Mouse (Mus musculus) kidney, adult 2 months (tissue): ENCODE data around the gene Fam171b. TPM values are rescaled to one million over a fixed set of nuclear protein-coding genes. Genes with fewer than 3 reads are reported as not detected.

Source experiments
- DNase-seq: peaks from one replicate; pipeline ENCODE4 v3.0.0; 2021
- H3K27ac ChIP-seq: fragments of 200-500 bp; 2 replicates; pipeline ENCODE4 v1.5.1; 2012; ENCODE audit warnings: low read depth, low read length, control low read depth, inconsistent platforms; ENCODE audit not compliant: insufficient read depth
- H3K27me3 ChIP-seq: fragments of 200-500 bp; replicated peaks from 2 replicates; pipeline ENCODE4 v1.6.1; 2012; ENCODE audit warnings: mild to moderate bottlenecking, moderate library complexity, low read length, inconsistent platforms; ENCODE audit not compliant: control insufficient read depth, insufficient read depth
- H3K36me3 ChIP-seq: fragments of 200-500 bp; 2 replicates; pipeline ENCODE4 v1.6.1; 2012; ENCODE audit warnings: mild to moderate bottlenecking, moderate library complexity, low read length, inconsistent platforms; ENCODE audit not compliant: control insufficient read depth, insufficient read depth
- H3K4me1 ChIP-seq: fragments of 200-500 bp; 2 replicates; pipeline ENCODE4 v1.6.1; 2011; ENCODE audit warnings: low read length; ENCODE audit not compliant: control insufficient read depth, insufficient read depth
- H3K4me3 ChIP-seq: fragments of 200-500 bp; 2 replicates; pipeline ENCODE4 v1.5.1; 2011; ENCODE audit warnings: mild to moderate bottlenecking, low read depth, low read length, control low read depth; ENCODE audit not compliant: insufficient read depth
- CTCF ChIP-seq: fragments of 200-500 bp; conservative IDR thresholded peaks from 2 replicates; pipeline ENCODE4 v1.5.1; 2011; ENCODE audit warnings: low read depth, mild to moderate bottlenecking, control low read depth, low read length, moderate library complexity, mixed read lengths; ENCODE audit not compliant: insufficient read depth, insufficient read length
- POLR2A ChIP-seq: fragments of 200-500 bp; IDR thresholded peaks from one replicate; pipeline ENCODE4 v1.6.1; 2011; ENCODE audit warnings: low read depth, low read length, control low read depth
- WGBS: fragments of 180-500 bp; shearing (Covaris S2); methylation state at CpG from one replicate; pipeline ENCODE4 v1.1.7; 2018; 5-methylcytosine and 5-hydroxymethylcytosine counted together
- polyA plus RNA-seq: library from polyadenylated mRNA; depleted of rRNA; stranded (reverse); fragments of >200 nt; gene quantifications from 2 replicates; pipeline ENCODE4 v1.2.3, GENCODE M21; 2012

Gene Fam171b
- polyA plus RNA-seq, 1 experiment, result 0.17 TPM

DNA sequence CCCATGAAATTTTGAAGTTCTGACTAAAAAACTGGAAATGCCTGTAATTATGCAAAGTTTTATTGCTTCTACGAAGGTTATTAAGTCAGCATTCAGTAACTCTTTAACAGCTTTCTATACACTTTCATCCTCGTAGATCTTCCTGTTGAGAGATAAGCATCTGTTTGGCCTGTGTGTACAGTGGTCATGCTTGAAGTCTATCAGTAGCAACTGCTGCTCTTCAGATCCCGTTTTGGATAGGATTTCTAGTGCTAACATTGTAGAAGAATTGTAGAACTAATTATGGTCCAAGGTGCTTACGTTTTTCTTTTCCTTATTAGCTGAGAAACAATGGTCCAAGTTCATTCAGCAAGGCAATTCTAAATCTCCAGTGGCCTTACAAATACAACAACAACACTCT is 16.7 kb upstream of the Fam171b start:
- Histone ChIP-seq H3K4me1 (no peaks in the 10 kb centered on the region), H3K27me3 (no peaks in the 10 kb centered on the region), H3K27ac (no peak overlapping the region), H3K36me3 (peaks cover 13% of the 10 kb centered on the region), H3K4me3 (no peak overlapping the region)
- 66% methylated on average over 4 of the region's 4 CpGs for WGBS
- TF ChIP-seq POLR2A (no peak), CTCF (no peak)
- no peak for DNase-seq

DNA sequence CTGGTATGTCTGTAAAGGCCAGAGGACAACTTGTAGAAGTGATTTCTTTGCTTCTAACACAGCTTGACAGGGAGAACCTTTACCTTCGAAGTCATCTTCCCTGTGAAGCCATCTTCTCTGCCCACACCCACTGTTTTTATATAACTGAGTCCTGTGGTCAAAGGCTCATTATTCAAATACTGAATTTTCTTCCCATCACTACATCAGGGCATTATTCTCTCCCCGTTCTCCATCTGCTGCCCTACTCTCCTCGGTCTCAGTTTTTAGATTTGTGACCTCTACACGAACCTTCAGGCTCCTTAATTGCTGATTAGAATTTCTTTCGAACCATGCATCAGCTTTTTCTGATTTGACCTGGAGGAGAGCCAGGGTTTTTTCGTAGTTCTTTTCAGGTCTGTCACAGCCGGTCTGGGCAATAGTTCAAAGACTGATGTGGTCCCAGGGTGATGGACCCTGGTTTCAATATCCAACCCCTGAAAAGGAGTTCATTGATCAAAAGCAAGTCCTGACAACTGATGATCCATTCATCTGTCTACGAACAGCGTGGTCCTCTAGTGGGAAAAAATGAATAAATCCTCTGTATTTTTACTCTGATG is 14.4 kb upstream of the Fam171b start:
- no peak for DNase-seq
- 75% methylated on average over 9 of the region's 9 CpGs for WGBS
- no peak for TF ChIP-seq CTCF
- TF ChIP-seq POLR2A, result no peak
- Histone ChIP-seq H3K4me1 (no peaks in the 10 kb centered on the region), H3K27ac (no peak overlapping the region), H3K27me3 (no peaks in the 10 kb centered on the region), H3K4me3 (no peak overlapping the region), H3K36me3 (peaks cover 15% of the 10 kb centered on the region)

DNA sequence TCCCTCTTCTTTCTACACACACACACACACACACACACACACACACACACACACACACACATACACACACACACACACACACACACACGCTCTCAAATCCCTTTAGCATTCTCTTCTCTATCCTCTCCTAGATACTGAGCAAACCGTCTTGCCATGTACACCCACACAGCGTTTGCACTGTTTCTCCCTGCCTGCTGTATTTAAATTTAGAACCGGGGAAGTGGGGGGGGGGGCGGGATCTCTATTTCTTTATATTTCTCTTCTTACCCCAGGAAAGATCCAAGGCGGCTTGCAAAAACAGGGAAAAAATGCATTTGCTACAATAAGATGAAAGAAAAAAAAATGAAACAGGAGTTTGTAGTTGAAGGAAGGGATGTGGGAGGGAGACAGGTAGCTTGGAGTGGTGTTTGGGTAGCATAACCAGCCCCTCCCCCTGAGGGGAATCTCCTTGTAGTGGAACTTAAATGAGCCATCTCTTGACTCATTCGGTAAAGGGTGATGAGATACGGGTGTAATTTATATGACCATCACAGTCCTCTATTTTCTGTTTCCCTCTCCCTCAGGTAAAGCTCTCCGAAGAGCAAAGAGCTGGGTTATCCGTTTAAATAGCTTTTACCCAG is 947 bp downstream of the Fam171b start:
- DNase-seq, result no peak
- TF ChIP-seq POLR2A (no peak), CTCF (no peak)
- H3K27ac ChIP-seq, result no peak overlapping the region
- no peak overlapping the region for H3K4me3 ChIP-seq
- no peaks in the 10 kb centered on the region for H3K36me3 ChIP-seq
- no peaks in the 10 kb centered on the region for H3K4me1 ChIP-seq
- WGBS, result 14% methylated on average over 10 of the region's 10 CpGs
- H3K27me3 ChIP-seq, result no peaks in the 10 kb centered on the region; the same call in 1 of the 2 replicates

DNA sequence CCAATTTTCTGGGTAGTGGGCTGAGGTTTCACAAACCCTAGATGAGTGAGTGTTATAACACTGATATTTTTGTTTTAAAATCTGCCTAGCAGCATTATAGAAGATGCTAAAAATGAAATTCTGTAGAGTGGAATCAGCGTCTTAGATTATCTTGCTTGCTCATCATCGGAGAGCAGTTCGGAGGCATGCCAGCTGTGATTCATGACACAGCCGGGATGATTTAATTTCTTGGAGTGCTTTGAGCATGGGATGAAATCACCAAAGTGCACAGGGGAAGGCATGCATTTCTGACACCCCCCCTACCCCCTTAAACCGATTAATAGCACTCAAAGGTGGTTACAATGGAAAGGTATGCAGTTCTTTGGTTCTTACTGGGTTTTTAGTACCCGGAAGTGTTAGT is 1.6 kb downstream of the Fam171b start:
- TF ChIP-seq POLR2A (no peak), CTCF (no peak)
- Histone ChIP-seq H3K27me3 (no peaks in the 10 kb centered on the region; the same call in 1 of the 2 replicates), H3K27ac (no peak overlapping the region), H3K4me1 (no peaks in the 10 kb centered on the region), H3K36me3 (no peaks in the 10 kb centered on the region), H3K4me3 (no peak overlapping the region)
- 28% methylated on average over 6 of the region's 6 CpGs for WGBS
- DNase-seq, result no peak

DNA sequence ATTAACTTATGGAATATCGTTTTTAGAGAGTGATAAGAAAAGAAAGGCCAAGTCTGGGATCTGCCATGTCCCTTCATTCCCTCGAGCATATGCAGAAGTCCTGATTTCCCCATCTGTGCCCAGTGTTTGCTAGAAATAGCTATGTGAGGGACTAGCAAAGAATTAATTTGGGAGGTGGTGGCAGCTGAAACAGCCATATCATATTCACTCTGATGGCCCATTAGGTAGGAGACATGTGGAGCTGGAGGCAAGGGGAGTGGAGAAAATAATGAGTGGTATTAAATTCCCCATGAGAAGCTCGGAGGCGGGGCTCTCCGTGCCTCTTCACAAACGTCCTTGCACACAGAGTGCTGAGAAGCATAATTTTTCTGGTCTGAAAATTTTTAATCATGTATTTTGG is 3.7 kb downstream of the Fam171b start:
- no peaks in the 10 kb centered on the region for H3K36me3 ChIP-seq
- H3K4me3 ChIP-seq, result no peak overlapping the region
- no peak for TF ChIP-seq CTCF
- no peak for TF ChIP-seq POLR2A
- no peaks in the 10 kb centered on the region for H3K4me1 ChIP-seq
- H3K27me3 ChIP-seq, result no peaks in the 10 kb centered on the region; the same call in 1 of the 2 replicates
- no peak overlapping the region for H3K27ac ChIP-seq
- WGBS, result 50% methylated on average over 6 of the region's 6 CpGs
- DNase-seq, result no peak

DNA sequence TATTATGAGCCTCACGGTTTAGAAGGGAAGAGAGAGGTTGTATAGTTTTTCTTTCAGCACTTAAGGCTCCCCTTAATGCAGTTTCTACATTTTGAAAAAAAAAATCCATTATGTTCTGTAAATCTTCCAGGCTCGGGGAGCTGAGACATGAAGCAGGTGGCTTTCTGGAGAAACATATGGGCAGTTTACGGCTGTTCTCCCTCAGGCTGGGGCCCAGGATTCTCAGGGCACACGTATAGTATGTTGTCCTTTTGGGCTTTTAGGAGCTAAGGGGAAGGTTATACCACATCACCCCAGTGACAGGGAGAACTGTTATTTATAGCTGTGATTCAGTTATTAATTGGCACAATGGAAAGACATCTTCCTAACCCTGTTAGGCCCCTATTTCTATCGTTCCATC is 12.7 kb downstream of the Fam171b start:
- 54% methylated on average over 5 of the region's 5 CpGs for WGBS
- DNase-seq, result no peak
- TF ChIP-seq CTCF (no peak), POLR2A (no peak)
- Histone ChIP-seq H3K4me1 (no peaks in the 10 kb centered on the region), H3K36me3 (no peaks in the 10 kb centered on the region), H3K27ac (no peak overlapping the region), H3K4me3 (no peak overlapping the region), H3K27me3 (no peaks in the 10 kb centered on the region)

DNA sequence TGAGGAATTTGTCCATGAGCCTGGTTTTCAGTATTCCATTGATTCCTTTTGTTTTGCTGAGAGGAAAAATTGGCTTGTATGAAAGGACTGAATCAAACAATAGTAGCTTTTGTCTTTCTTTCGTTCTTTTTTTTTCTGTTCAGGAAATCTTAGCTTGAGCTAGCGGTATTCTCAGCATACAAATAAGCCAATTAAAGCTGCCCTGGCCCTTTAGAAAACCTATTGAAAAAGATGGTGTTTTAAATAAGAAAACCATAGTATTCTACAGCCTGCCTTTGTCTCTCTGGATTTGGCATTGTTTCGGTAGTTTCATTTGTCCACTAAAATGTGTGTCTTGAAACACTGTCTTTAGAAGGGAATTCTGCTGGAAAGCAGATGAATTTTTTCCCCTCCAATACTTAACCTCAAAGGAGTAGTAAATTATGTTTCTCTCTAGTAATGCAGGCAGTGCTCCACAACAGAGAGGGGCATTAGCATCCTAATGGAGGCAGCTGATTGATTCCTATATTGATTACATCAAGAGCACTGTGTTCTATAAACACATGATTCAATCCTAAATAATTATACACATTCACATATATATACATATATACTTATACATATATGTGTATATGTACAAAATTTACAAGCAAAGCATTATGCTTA is 16.6 kb downstream of the Fam171b start:
- Histone ChIP-seq H3K36me3 (no peaks in the 10 kb centered on the region), H3K27ac (no peak overlapping the region), H3K4me1 (no peaks in the 10 kb centered on the region), H3K27me3 (no peaks in the 10 kb centered on the region), H3K4me3 (no peak overlapping the region)
- DNase-seq, result no peak
- TF ChIP-seq POLR2A, result no peak
- no peak for TF ChIP-seq CTCF
- WGBS, result 72% methylated on average over 3 of the region's 3 CpGs
